Mouse (Mus musculus): ENCODE results near the gene Tbcel. TPM values are rescaled to one million over a fixed set of nuclear protein-coding genes. Genes with fewer than 3 reads are reported as not detected.
A peak's percentile ranks its signal among the peaks of the same experiment; 100 is the strongest.

Tbcel gene
- total RNA-seq, 2 experiments from 2014 or later = 66.5 to 76.7 TPM

GRCm38 (mm10) chr9:42488071-42488470, 19.5 kb downstream of the Tbcel start:
- no peak for DNase-seq (ENCODE audit: low spot score in 2 of 2)

GRCm38 (mm10) chr9:42486913-42487312, 20.7 kb downstream of the Tbcel start:
- DNase-seq (ENCODE audit: low spot score in 2 of 2) = no peak

- DNase-seq (ENCODE audit: low spot score in 2 of 2) = no peak
Measured at GRCm38 (mm10) chr9:42484667-42485066, 22.9 kb downstream of the Tbcel start.

GRCm38 (mm10) chr9:42482944-42483343, 24.7 kb downstream of the Tbcel start:
- no peak for DNase-seq (ENCODE audit: low spot score in 2 of 2)

- DNase-seq (ENCODE audit: low spot score in 2 of 2) = no peak
Measured at GRCm38 (mm10) chr9:42476166-42476565, 31.4 kb downstream of the Tbcel start.

GRCm38 (mm10) chr9:42474244-42474643, 33.4 kb downstream of the Tbcel start:
- no peak for DNase-seq (ENCODE audit: low spot score in 2 of 2)

- peak; percentile 75 to 84 for DNase-seq (ENCODE audit: low spot score in 2 of 2)
Measured at GRCm38 (mm10) chr9:42471921-42472747, 35.5 kb downstream of the Tbcel start.

GRCm38 (mm10) chr9:42471214-42471613, 36.4 kb downstream of the Tbcel start:
- peak in 1 of 2 experiments; percentile 43 for DNase-seq (ENCODE audit: low spot score in 2 of 2)

GRCm38 (mm10) chr9:42469323-42469722, 38.3 kb downstream of the Tbcel start:
- no peak for DNase-seq (ENCODE audit: low spot score in 2 of 2)

GRCm38 (mm10) chr9:42468360-42468759, 39.2 kb downstream of the Tbcel start:
- DNase-seq (ENCODE audit: low spot score in 2 of 2) = no peak

GRCm38 (mm10) chr9:42467116-42467815, 40.3 kb downstream of the Tbcel start:
- DNase-seq (ENCODE audit: low spot score in 2 of 2) = no peak

GRCm38 (mm10) chr9:42465661-42466091, 41.9 kb downstream of the Tbcel start:
- DNase-seq (ENCODE audit: low spot score in 2 of 2) = no peak

GRCm38 (mm10) chr9:42464181-42464580, 43.4 kb downstream of the Tbcel start:
- DNase-seq (ENCODE audit: low spot score in 2 of 2) = no peak

GRCm38 (mm10) chr9:42463220-42463989, 44.2 kb downstream of the Tbcel start:
- peak in 1 of 2 experiments; percentile 54 for DNase-seq (ENCODE audit: low spot score in 2 of 2)

GRCm38 (mm10) chr9:42462585-42463219, 44.9 kb downstream of the Tbcel start:
- DNase-seq (ENCODE audit: low spot score in 2 of 2) = no peak

- no peak for DNase-seq (ENCODE audit: low spot score in 2 of 2)
Measured at GRCm38 (mm10) chr9:42461390-42462108, 46.1 kb downstream of the Tbcel start.

- DNase-seq (ENCODE audit: low spot score in 2 of 2) = no peak
Measured at GRCm38 (mm10) chr9:42460353-42460752, 47.3 kb downstream of the Tbcel start.

GRCm38 (mm10) chr9:42459736-42460135, 47.9 kb downstream of the Tbcel start:
- DNase-seq (ENCODE audit: low spot score in 2 of 2) = no peak

GRCm38 (mm10) chr9:42458741-42459515, 48.7 kb downstream of the Tbcel start:
- DNase-seq (ENCODE audit: low spot score in 2 of 2) = no peak

GRCm38 (mm10) chr9:42457501-42457900, 50.1 kb downstream of the Tbcel start:
- DNase-seq (ENCODE audit: low spot score in 2 of 2) = no peak

Data from adrenal gland, postnatal 4 days (tissue).